Mouse (Mus musculus) hindbrain, embryonic 11.5 days (tissue): ENCODE data around the gene Ppp4r1. TPM values are rescaled to one million over a fixed set of nuclear protein-coding genes. Genes with fewer than 3 reads are reported as not detected.
A peak's percentile ranks its signal among the peaks of the same experiment; 100 is the strongest.

Experiments
- ATAC-seq: fragments of 200-750 bp; cut with Nextera tagmentation; 2 replicates; pipeline ENCODE4 v1.8.0; 2017; ENCODE audit warnings: mild to moderate bottlenecking, moderate TSS enrichment, moderate library complexity; ENCODE audit not compliant: low FRiP score
- DNase-seq: peaks from one replicate; pipeline ENCODE4 v3.0.0-alpha.2; 2015; ENCODE audit warnings: low spot score
- H3K27ac ChIP-seq: fragments of 300-500 bp; sonication (generic); 2 replicates; pipeline ENCODE4 v1.5.1; 2014; ENCODE audit warnings: mild to moderate bottlenecking, low read depth, low read length
- H3K27me3 ChIP-seq: fragments of 300-500 bp; sonication (generic); 2 replicates; pipeline ENCODE4 v1.6.1; 2014; ENCODE audit warnings: mild to moderate bottlenecking, low read length, moderate library complexity, mixed read lengths; ENCODE audit not compliant: control insufficient read depth, insufficient read depth
- H3K36me3 ChIP-seq: fragments of 300-500 bp; sonication (generic); 2 replicates; pipeline ENCODE4 v1.6.1; 2014; ENCODE audit warnings: mild to moderate bottlenecking, low read length, moderate library complexity, mixed read lengths; ENCODE audit not compliant: control insufficient read depth, insufficient read depth
- H3K4me1 ChIP-seq: fragments of 300-500 bp; sonication (generic); replicated peaks from 2 replicates; pipeline ENCODE4 v1.6.1; 2014; ENCODE audit warnings: low read length, mixed read lengths; ENCODE audit not compliant: control insufficient read depth, insufficient read depth
- H3K4me2 ChIP-seq: fragments of 300-500 bp; sonication (generic); replicated peaks from 2 replicates; pipeline ENCODE4 v1.6.1; 2014; ENCODE audit warnings: mild to moderate bottlenecking, low read depth, low read length
- H3K4me3 ChIP-seq: fragments of 300-500 bp; sonication (generic); 2 replicates; pipeline ENCODE4 v1.5.1; 2014; ENCODE audit warnings: low read depth, low read length
- H3K9ac ChIP-seq: fragments of 300-500 bp; sonication (generic); 2 replicates; pipeline ENCODE4 v1.6.1; 2014; ENCODE audit warnings: low read depth, low read length
- H3K9me3 ChIP-seq: fragments of 300-500 bp; sonication (generic); 2 replicates; pipeline ENCODE4 v1.6.1; 2016; ENCODE audit warnings: low read length; ENCODE audit not compliant: control insufficient read depth
- WGBS: fragments of 180-500 bp; shearing (Covaris S2); extraction: QIAGEN DNeasy Blood & Tissue Kit; methylation state at CpG from one replicate; pipeline ENCODE4 v1.1.7; 2014; 5-methylcytosine and 5-hydroxymethylcytosine counted together
- polyA plus RNA-seq: library from polyadenylated mRNA; unstranded; fragments of >200 nt; fragmentation: Nextera tagmentation; extraction: Ambion mirVana; gene quantifications from 2 replicates; pipeline ENCODE4 v1.2.1, GENCODE M21; 2014

Ppp4r1 gene
- polyA plus RNA-seq, 1 experiment from 2014 or later: 48.9 TPM

DNA sequence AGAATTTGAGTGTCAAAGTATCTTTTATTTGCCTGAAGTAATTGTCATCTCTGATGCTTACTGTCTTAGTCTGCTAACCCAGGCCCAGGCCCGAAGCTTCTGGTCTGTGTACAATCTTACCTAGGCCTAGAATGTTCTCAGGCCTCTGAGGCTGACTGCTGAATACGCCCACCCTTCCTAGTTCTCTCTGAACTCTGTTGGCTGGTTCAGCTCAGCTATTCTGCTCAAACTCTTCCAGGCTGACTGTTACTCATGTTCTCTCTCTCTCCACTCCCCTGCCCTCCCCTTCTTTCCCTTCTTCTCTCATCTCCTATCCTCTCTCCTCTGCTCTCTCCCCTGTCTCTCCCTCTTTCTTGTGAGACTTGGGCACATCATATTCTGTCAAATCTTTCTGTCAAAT lies 24.0 kb downstream of the Ppp4r1 start:
- Histone ChIP-seq H3K4me1 (no peaks in the 10 kb centered on the region), H3K9me3 (no peaks in the 10 kb centered on the region), H3K27me3 (no peaks in the 10 kb centered on the region), H3K4me2 (no peak overlapping the region), H3K36me3 (no peaks in the 10 kb centered on the region), H3K9ac (no peak overlapping the region), H3K4me3 (no peak overlapping the region), H3K27ac (no peak overlapping the region)
- ATAC-seq (no peak), DNase-seq (no peak)
- WGBS: 89% methylated on average over 2 of the region's 2 CpGs

DNA sequence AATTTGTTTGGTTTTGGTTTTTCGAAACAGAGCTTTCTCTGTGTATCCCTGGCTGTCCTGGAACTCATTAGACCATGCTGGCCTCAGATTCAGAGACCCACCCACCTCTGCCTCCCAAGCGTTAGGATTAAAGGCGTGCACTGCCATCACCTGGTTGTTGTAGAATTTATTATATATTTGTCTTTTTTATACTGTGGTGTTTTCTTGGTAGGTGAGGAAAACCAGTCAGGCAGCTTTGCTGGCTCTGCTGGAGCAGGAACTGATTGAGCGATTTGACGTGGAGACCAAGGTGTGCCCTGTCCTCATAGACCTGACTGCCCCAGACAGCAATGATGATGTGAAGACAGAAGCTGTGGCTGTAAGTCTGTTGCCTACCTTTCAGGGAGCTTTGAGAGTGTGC lies 28.7 kb downstream of the Ppp4r1 start:
- Histone ChIP-seq H3K9ac (no peak overlapping the region), H3K36me3 (peaks cover 10% of the 10 kb centered on the region), H3K27ac (no peak overlapping the region), H3K27me3 (no peaks in the 10 kb centered on the region), H3K4me3 (no peak overlapping the region), H3K4me1 (no peaks in the 10 kb centered on the region), H3K4me2 (no peak overlapping the region), H3K9me3 (no peaks in the 10 kb centered on the region)
- ATAC-seq (no peak), DNase-seq (no peak)
- WGBS: 91% methylated on average over 5 of the region's 5 CpGs

GRCm38 (mm10) chr17:65813763-65814162 lies 31.4 kb downstream of the Ppp4r1 start:
- no peak for DNase-seq
- H3K4me3 ChIP-seq: no peak overlapping the region
- H3K4me1 ChIP-seq: no peaks in the 10 kb centered on the region
- H3K27me3 ChIP-seq: no peaks in the 10 kb centered on the region
- peaks cover 11% of the 10 kb centered on the region for H3K36me3 ChIP-seq
- 97% methylated on average over 8 of the region's 8 CpGs for WGBS
- ATAC-seq: no peak
- no peak overlapping the region for H3K4me2 ChIP-seq
- no peak overlapping the region for H3K9ac ChIP-seq
- no peak overlapping the region for H3K27ac ChIP-seq
- H3K9me3 ChIP-seq: no peaks in the 10 kb centered on the region

DNA sequence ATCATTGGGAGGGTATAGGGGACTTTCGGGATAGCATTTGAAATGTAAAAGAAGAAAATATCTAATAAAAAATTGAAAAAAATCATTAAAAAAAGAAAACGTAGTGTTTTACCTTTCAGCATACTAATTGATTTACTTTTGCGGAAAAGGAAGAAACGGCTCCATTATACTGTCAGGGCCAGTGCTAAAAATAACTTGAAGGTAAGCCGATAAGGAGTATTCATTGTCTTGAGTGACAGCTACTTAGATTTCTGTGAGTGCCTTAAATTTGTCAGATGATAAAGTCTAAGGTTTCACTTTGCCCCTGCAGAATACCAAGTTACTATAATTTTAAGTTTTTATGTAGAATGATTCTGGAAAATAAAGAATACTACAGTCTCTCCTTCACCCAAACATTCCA lies 37.8 kb downstream of the Ppp4r1 start:
- H3K9ac ChIP-seq: no peak overlapping the region
- ATAC-seq (no peak), DNase-seq (no peak)
- WGBS: 91% methylated on average over 5 of the region's 5 CpGs
- no peak overlapping the region for H3K4me3 ChIP-seq
- H3K27ac ChIP-seq: no peak overlapping the region
- H3K36me3 ChIP-seq: peaks cover 8% of the 10 kb centered on the region
- H3K4me2 ChIP-seq: no peak overlapping the region
- no peaks in the 10 kb centered on the region for H3K27me3 ChIP-seq
- no peaks in the 10 kb centered on the region for H3K9me3 ChIP-seq
- H3K4me1 ChIP-seq: no peaks in the 10 kb centered on the region

- peaks cover 5% of the 10 kb centered on the region; the same call in 1 of the 2 replicates for H3K36me3 ChIP-seq
- WGBS: 96% methylated on average over 5 of the region's 5 CpGs
- no peak overlapping the region for H3K27ac ChIP-seq
- no peak overlapping the region for H3K4me2 ChIP-seq
- no peaks in the 10 kb centered on the region for H3K4me1 ChIP-seq
- no peak for ATAC-seq
- no peaks in the 10 kb centered on the region for H3K27me3 ChIP-seq
- DNase-seq: no peak
- no peak overlapping the region for H3K9ac ChIP-seq
- no peak overlapping the region for H3K4me3 ChIP-seq
- H3K9me3 ChIP-seq: no peaks in the 10 kb centered on the region
These were observed 40.0 kb downstream of the Ppp4r1 start for GRCm38 (mm10) chr17:65822423-65822822.

DNA sequence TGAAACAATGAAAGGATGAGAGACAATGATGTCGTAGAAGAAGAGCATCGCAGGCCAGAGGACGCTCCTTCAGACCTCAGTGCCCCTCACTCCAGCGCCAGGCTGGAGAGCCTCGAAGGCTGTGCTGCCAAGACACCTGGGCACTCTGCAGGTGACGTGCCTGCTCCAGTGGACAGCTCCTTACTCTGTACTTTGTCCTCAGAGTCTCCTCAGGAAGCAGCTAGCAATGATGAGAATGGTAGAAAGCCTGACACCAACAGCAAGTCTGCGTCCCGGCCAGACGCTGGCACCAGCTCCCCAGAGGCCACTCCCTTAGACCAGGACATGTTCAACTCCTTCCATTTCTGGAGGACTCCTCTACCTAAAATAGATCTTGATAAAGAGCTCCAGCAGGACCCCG lies 41.9 kb downstream of the Ppp4r1 start:
- Histone ChIP-seq H3K36me3 (peaks cover 5% of the 10 kb centered on the region; the same call in 1 of the 2 replicates), H3K27me3 (no peaks in the 10 kb centered on the region), H3K9me3 (no peaks in the 10 kb centered on the region), H3K9ac (no peak overlapping the region), H3K4me1 (no peaks in the 10 kb centered on the region), H3K4me3 (no peak overlapping the region), H3K27ac (no peak overlapping the region), H3K4me2 (no peak overlapping the region)
- DNase-seq (no peak), ATAC-seq (no peak)
- 93% methylated on average over 10 of the region's 10 CpGs for WGBS

- DNase-seq (no peak), ATAC-seq (no peak)
- 79% methylated on average over 9 of the region's 9 CpGs for WGBS
- Histone ChIP-seq H3K9ac (no peak overlapping the region), H3K27me3 (no peaks in the 10 kb centered on the region), H3K27ac (no peak overlapping the region), H3K4me1 (no peaks in the 10 kb centered on the region), H3K4me3 (no peak overlapping the region), H3K9me3 (no peaks in the 10 kb centered on the region), H3K36me3 (peaks cover 5% of the 10 kb centered on the region; the same call in 1 of the 2 replicates), H3K4me2 (no peak overlapping the region)
These were observed 43.9 kb downstream of the Ppp4r1 start for GRCm38 (mm10) chr17:65826257-65826656.

- H3K4me3 ChIP-seq: no peak overlapping the region
- no peak overlapping the region for H3K4me2 ChIP-seq
- H3K4me1 ChIP-seq: no peaks in the 10 kb centered on the region
- ATAC-seq: peak; percentile 61
- peaks cover 5% of the 10 kb centered on the region; the same call in 1 of the 2 replicates for H3K36me3 ChIP-seq
- H3K27me3 ChIP-seq: no peaks in the 10 kb centered on the region
- H3K9ac ChIP-seq: no peak overlapping the region
- H3K9me3 ChIP-seq: no peaks in the 10 kb centered on the region
- no peak for DNase-seq
- no peak overlapping the region for H3K27ac ChIP-seq
- WGBS: 76% methylated on average over 16 of the region's 16 CpGs
These were observed 44.9 kb downstream of the Ppp4r1 start for GRCm38 (mm10) chr17:65827119-65827840.

GRCm38 (mm10) chr17:65827904-65828303 lies 45.5 kb downstream of the Ppp4r1 start:
- WGBS: 89% methylated on average over 5 of the region's 5 CpGs
- ATAC-seq: peak; percentile 51; the same call in 1 of the 2 replicates

More at GRCm38 (mm10) chr17:65827904-65828303, 45.5 kb downstream of the Ppp4r1 start:
- no peak overlapping the region for H3K4me3 ChIP-seq
- H3K4me2 ChIP-seq: no peak overlapping the region
- no peaks in the 10 kb centered on the region for H3K4me1 ChIP-seq
- H3K9me3 ChIP-seq: no peaks in the 10 kb centered on the region
- H3K27me3 ChIP-seq: no peaks in the 10 kb centered on the region
- no peak overlapping the region for H3K9ac ChIP-seq
- no peak for DNase-seq
- peaks cover 5% of the 10 kb centered on the region; the same call in 1 of the 2 replicates for H3K36me3 ChIP-seq
- no peak overlapping the region for H3K27ac ChIP-seq
